ENCODE assay signal across 8 mouse cellular contexts in the genomic region with DNA sequence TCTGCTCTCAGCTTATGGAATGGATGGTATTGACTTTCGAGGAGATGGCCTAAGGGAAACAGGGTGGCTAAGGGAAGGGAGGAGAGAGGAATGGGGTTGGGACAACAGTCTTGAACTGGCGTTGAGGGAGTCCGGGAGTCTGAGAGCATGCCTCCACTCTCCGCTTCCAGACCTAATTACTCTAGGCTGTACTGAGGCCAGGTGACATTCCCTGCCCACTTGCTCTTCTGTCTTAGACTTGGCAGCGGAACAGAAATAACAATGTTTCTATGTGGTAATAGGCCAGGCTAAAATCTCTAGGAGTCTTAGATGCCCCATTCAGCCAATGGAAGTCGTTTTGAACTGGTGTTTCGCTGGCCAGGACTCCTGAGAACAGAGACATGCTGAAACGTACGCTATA. TPM values are rescaled to one million over a fixed set of nuclear protein-coding genes. Genes with fewer than 3 reads are reported as not detected.
DNase-seq lines count a peak whose midpoint lies in the region; ATAC-seq and TF ChIP-seq lines count a peak whose summit lies in the region.

No protein-coding gene starts in this region.

- H3K9ac ChIP-seq in kidney, embryonic 16.5 days (replicated peaks; ENCODE audit: low read length): peak overlapping the region; percentile 82
- H3K9ac ChIP-seq in hindbrain, embryonic 15.5 days: peak overlapping the region; percentile 85
- peak overlapping the region; percentile 79 for H3K9ac ChIP-seq in midbrain, postnatal 0 days (replicated peaks; ENCODE audit: low read length, poor library complexity, severe bottlenecking)

- H3K27me3 ChIP-seq in kidney, embryonic 16.5 days (ENCODE audit: insufficient read depth, low read length): no peaks in the 10 kb centered on the region
- H3K27me3 ChIP-seq in hindbrain, embryonic 15.5 days: no peaks in the 10 kb centered on the region
- no peaks in the 10 kb centered on the region for H3K27me3 ChIP-seq in midbrain, postnatal 0 days (ENCODE audit: insufficient read depth, low read length)

- no peak overlapping the region for H3K27ac ChIP-seq in kidney, embryonic 16.5 days (ENCODE audit: low read length)
- peak overlapping the region; percentile 4; the same call in 1 of the 2 replicates for H3K27ac ChIP-seq in brown adipose tissue, adult 24 weeks (replicated peaks; ENCODE audit: low read depth, low read length)
- no peak overlapping the region for H3K27ac ChIP-seq in hindbrain, embryonic 15.5 days (replicated peaks)
- no peak overlapping the region for H3K27ac ChIP-seq in midbrain, postnatal 0 days (ENCODE audit: low read depth, low read length)

- peaks cover 18% of the 10 kb centered on the region for H3K4me1 ChIP-seq in kidney, embryonic 16.5 days (ENCODE audit: insufficient read depth, low read length)
- H3K4me1 ChIP-seq in brown adipose tissue, adult 24 weeks (ENCODE audit: control insufficient read depth, insufficient read depth, insufficient read length, low read length): no peaks in the 10 kb centered on the region
- peaks cover 19% of the 10 kb centered on the region for H3K4me1 ChIP-seq in hindbrain, embryonic 15.5 days (replicated peaks)
- H3K4me1 ChIP-seq in midbrain, postnatal 0 days (ENCODE audit: insufficient read depth, low read length): peaks cover 9% of the 10 kb centered on the region; the same call in 1 of the 2 replicates

- no peak for ATAC-seq in kidney, embryonic 16.5 days (ENCODE audit: low FRiP score, low TSS enrichment)
- ATAC-seq in hindbrain, embryonic 15.5 days (ENCODE audit: low FRiP score, low read depth): no peak
- no peak for ATAC-seq in midbrain, postnatal 0 days (ENCODE audit: low FRiP score)
- no peak for ATAC-seq in granulocyte monocyte progenitor cell, adult 5-6 weeks (replicated peaks; ENCODE audit: poor library complexity, severe bottlenecking)

- H3K4me3 ChIP-seq in kidney, embryonic 16.5 days (ENCODE audit: low read length): peak overlapping the region; percentile 94
- peak overlapping the region; percentile 78 for H3K4me3 ChIP-seq in brown adipose tissue, adult 24 weeks (ENCODE audit: insufficient read depth, low read depth, low read length)
- H3K4me3 ChIP-seq in hindbrain, embryonic 15.5 days: peak overlapping the region; percentile 90
- peak overlapping the region; percentile 77 for H3K4me3 ChIP-seq in midbrain, postnatal 0 days (ENCODE audit: low read depth, low read length)

- no peak for TF ChIP-seq CTCF in midbrain, postnatal 0 days (IDR thresholded peaks at IDR 0.05)

- no peaks in the 10 kb centered on the region; the same call in 1 of the 2 replicates for H3K36me3 ChIP-seq in kidney, embryonic 16.5 days (ENCODE audit: insufficient read depth, low read length)
- peaks cover 8% of the 10 kb centered on the region for H3K36me3 ChIP-seq in hindbrain, embryonic 15.5 days
- 0 out of 2 replicates have a peak, but pooled peaks cover 3% of the 10 kb centered on the region for H3K36me3 ChIP-seq in midbrain, postnatal 0 days (ENCODE audit: insufficient read depth, low read length)

- H3K9me3 ChIP-seq in kidney, embryonic 16.5 days (ENCODE audit: low read length): no peaks in the 10 kb centered on the region
- H3K9me3 ChIP-seq in hindbrain, embryonic 15.5 days: no peaks in the 10 kb centered on the region
- H3K9me3 ChIP-seq in midbrain, postnatal 0 days (ENCODE audit: low read length): no peaks in the 10 kb centered on the region

- peak overlapping the region; percentile 82 for H3K4me2 ChIP-seq in kidney, embryonic 16.5 days (replicated peaks; ENCODE audit: low read depth, low read length)
- peak overlapping the region; percentile 78 for H3K4me2 ChIP-seq in hindbrain, embryonic 15.5 days
- peak overlapping the region; percentile 63 for H3K4me2 ChIP-seq in midbrain, postnatal 0 days (ENCODE audit: low read depth, low read length, poor library complexity, severe bottlenecking)

- DNase-seq in kidney, postnatal 36 days: no peak
- no peak for DNase-seq in midbrain, postnatal 0 days (ENCODE audit: low spot score)
- no peak for DNase-seq in thymus, postnatal 25 days
- no peak for DNase-seq in testis, postnatal 14 days (ENCODE audit: low spot score)

- 74% methylated on average over 9 of the region's 9 CpGs for WGBS in kidney, embryonic 16.5 days
- WGBS in hindbrain, embryonic 15.5 days: 79% methylated on average over 9 of the region's 9 CpGs
- 84% methylated on average over 9 of the region's 9 CpGs for WGBS in midbrain, postnatal 0 days

RNA-seq across cellular contexts. Expression of gene Pla2g15, which starts 0.8 kb away (rescaled TPM):
- polyA plus RNA-seq in kidney, embryonic 16.5 days (2015; fragmentation: Nextera tagmentation; extraction: Ambion mirVana): 14.9 and 15.6 TPM in 2 replicates
- polyA plus RNA-seq in brown adipose tissue, adult 24 weeks (2012; ENCODE audit: insufficient read depth, insufficient read length, missing spikeins): 7.8 and 13.4 TPM in 2 replicates
- polyA plus RNA-seq in hindbrain, embryonic 15.5 days (2015; fragmentation: Nextera tagmentation; extraction: Ambion mirVana): 23.8 and 24.0 TPM in 2 replicates
- total RNA-seq in midbrain, postnatal 0 days (2014; rRNA removed): 21.3 and 22.5 TPM in 2 replicates
- 16.7 and 18.7 TPM in 2 replicates for polyA plus RNA-seq in midbrain, postnatal 0 days (2015; fragmentation: Nextera tagmentation; extraction: Ambion mirVana)
- 22.9 and 35.4 TPM in 2 replicates for total RNA-seq in granulocyte monocyte progenitor cell, adult 5-6 weeks (2014; fragmentation: Nextera tagmentation)
- 12.9 and 17.9 TPM in 2 replicates for total RNA-seq in granulocyte monocyte progenitor cell, adult 5-6 weeks (2017)

RNA-seq across cellular contexts. Expression of gene Esrp2, which starts 14.3 kb away (rescaled TPM):
- polyA plus RNA-seq in kidney, embryonic 16.5 days (2015; fragmentation: Nextera tagmentation; extraction: Ambion mirVana): 24.3 and 28.5 TPM in 2 replicates
- 0.63 and 1.5 TPM in 2 replicates for polyA plus RNA-seq in brown adipose tissue, adult 24 weeks (2012; ENCODE audit: insufficient read depth, insufficient read length, missing spikeins)
- polyA plus RNA-seq in hindbrain, embryonic 15.5 days (2015; fragmentation: Nextera tagmentation; extraction: Ambion mirVana): 0.17 and 0.21 TPM in 2 replicates
- total RNA-seq in midbrain, postnatal 0 days (2014; rRNA removed): 0.77 TPM in 1 of 2 replicates, not detected in the other
- 0.31 TPM in 1 of 2 replicates, not detected in the other for polyA plus RNA-seq in midbrain, postnatal 0 days (2015; fragmentation: Nextera tagmentation; extraction: Ambion mirVana)
- not detected in 2 replicates for total RNA-seq in granulocyte monocyte progenitor cell, adult 5-6 weeks (2014; fragmentation: Nextera tagmentation)
- not detected in 2 replicates for total RNA-seq in granulocyte monocyte progenitor cell, adult 5-6 weeks (2017)

RNA-seq across cellular contexts. Expression of gene Slc7a6, which starts 17.6 kb away (rescaled TPM):
- 49.9 and 52.4 TPM in 2 replicates for polyA plus RNA-seq in kidney, embryonic 16.5 days (2015; fragmentation: Nextera tagmentation; extraction: Ambion mirVana)
- polyA plus RNA-seq in brown adipose tissue, adult 24 weeks (2012; ENCODE audit: insufficient read depth, insufficient read length, missing spikeins): 24.6 and 40.2 TPM in 2 replicates
- polyA plus RNA-seq in hindbrain, embryonic 15.5 days (2015; fragmentation: Nextera tagmentation; extraction: Ambion mirVana): 57.7 and 61.0 TPM in 2 replicates
- total RNA-seq in midbrain, postnatal 0 days (2014; rRNA removed): 37.1 and 44.3 TPM in 2 replicates
- polyA plus RNA-seq in midbrain, postnatal 0 days (2015; fragmentation: Nextera tagmentation; extraction: Ambion mirVana): 40.2 and 41.7 TPM in 2 replicates
- total RNA-seq in granulocyte monocyte progenitor cell, adult 5-6 weeks (2014; fragmentation: Nextera tagmentation): 29.6 and 30.3 TPM in 2 replicates
- total RNA-seq in granulocyte monocyte progenitor cell, adult 5-6 weeks (2017): 21.9 and 31.5 TPM in 2 replicates

RNA-seq across cellular contexts. Expression of gene Slc7a6os, which starts 59.7 kb away (rescaled TPM):
- polyA plus RNA-seq in kidney, embryonic 16.5 days (2015; fragmentation: Nextera tagmentation; extraction: Ambion mirVana): 32.2 and 32.4 TPM in 2 replicates
- polyA plus RNA-seq in brown adipose tissue, adult 24 weeks (2012; ENCODE audit: insufficient read depth, insufficient read length, missing spikeins): 13.1 and 15.2 TPM in 2 replicates
- polyA plus RNA-seq in hindbrain, embryonic 15.5 days (2015; fragmentation: Nextera tagmentation; extraction: Ambion mirVana): 31.5 and 34.2 TPM in 2 replicates
- 40.5 and 53.3 TPM in 2 replicates for total RNA-seq in midbrain, postnatal 0 days (2014; rRNA removed)
- polyA plus RNA-seq in midbrain, postnatal 0 days (2015; fragmentation: Nextera tagmentation; extraction: Ambion mirVana): 33.8 and 35.2 TPM in 2 replicates
- total RNA-seq in granulocyte monocyte progenitor cell, adult 5-6 weeks (2014; fragmentation: Nextera tagmentation): 35.9 and 45.8 TPM in 2 replicates
- total RNA-seq in granulocyte monocyte progenitor cell, adult 5-6 weeks (2017): 36.2 and 37.2 TPM in 2 replicates

RNA-seq across cellular contexts. Expression of gene Prmt7, which starts 59.7 kb away (rescaled TPM):
- 54.8 and 55.3 TPM in 2 replicates for polyA plus RNA-seq in kidney, embryonic 16.5 days (2015; fragmentation: Nextera tagmentation; extraction: Ambion mirVana)
- 8.0 and 16.7 TPM in 2 replicates for polyA plus RNA-seq in brown adipose tissue, adult 24 weeks (2012; ENCODE audit: insufficient read depth, insufficient read length, missing spikeins)
- polyA plus RNA-seq in hindbrain, embryonic 15.5 days (2015; fragmentation: Nextera tagmentation; extraction: Ambion mirVana): 59.5 and 59.9 TPM in 2 replicates
- total RNA-seq in midbrain, postnatal 0 days (2014; rRNA removed): 60.0 and 71.6 TPM in 2 replicates
- polyA plus RNA-seq in midbrain, postnatal 0 days (2015; fragmentation: Nextera tagmentation; extraction: Ambion mirVana): 51.9 and 58.3 TPM in 2 replicates
- 22.9 and 31.2 TPM in 2 replicates for total RNA-seq in granulocyte monocyte progenitor cell, adult 5-6 weeks (2014; fragmentation: Nextera tagmentation)
- total RNA-seq in granulocyte monocyte progenitor cell, adult 5-6 weeks (2017): 46.4 and 66.3 TPM in 2 replicates

Comparison
In these comparisons a context has a peak if more than half of its experiments do, and no peak if none do; other contexts are left out.
1. RNA of gene Esrp2, which starts 14.3 kb away (polyA plus RNA-seq): 24.3 to 28.5 TPM in kidney, embryonic 16.5 days; 0.63 to 1.5 TPM in brown adipose tissue, adult 24 weeks, 0.31 TPM in midbrain, postnatal 0 days and 0.17 to 0.21 TPM in hindbrain, embryonic 15.5 days; every median in the first group is over 10 times any median in the second.
2. Peak in every context shown above with its lines, with median percentiles within 50 percentile points of each other: H3K4me2 ChIP-seq, H3K4me3 ChIP-seq and H3K9ac ChIP-seq.